Mouse (Mus musculus): ENCODE measurements around the gene Hdac4. TPM values are rescaled to one million over a fixed set of nuclear protein-coding genes. Genes with fewer than 3 reads are reported as not detected.

Gene Hdac4
- polyA plus RNA-seq, 1 experiment, result 21.2 TPM

- Histone ChIP-seq H3K4me2 (ENCODE audit: low read depth) (no peak overlapping the region), H3K36me3 (ENCODE audit: control insufficient read depth, insufficient read depth) (peaks cover 44% of the 10 kb centered on the region), H3K79me2 (ENCODE audit: control insufficient read depth, insufficient read depth) (no peaks in the 10 kb centered on the region), H3K27me3 (ENCODE audit: control insufficient read depth, insufficient read depth, insufficient read length) (no peaks in the 10 kb centered on the region), H3ac (ENCODE audit: control insufficient read depth, insufficient read length) (no peak overlapping the region), H3K4me3 (no peak overlapping the region)
- no peak for TF ChIP-seq TCF12 (IDR thresholded peaks at IDR 0.05; ENCODE audit: insufficient read depth, poor library complexity, severe bottlenecking)
- TF ChIP-seq USF1 (IDR thresholded peaks at IDR 0.05; ENCODE audit: low read depth), result no peak
- no peak for TF ChIP-seq SRF (IDR thresholded peaks at IDR 0.05; ENCODE audit: control insufficient read depth, insufficient read length, low read depth)
- TF ChIP-seq REST (IDR thresholded peaks at IDR 0.05; ENCODE audit: insufficient read depth, insufficient read length), result no peak
- TF ChIP-seq E2F4 (IDR thresholded peaks at IDR 0.05; ENCODE audit: insufficient read depth), result no peak
- no peak for TF ChIP-seq POLR2A (IDR thresholded peaks at IDR 0.05; ENCODE audit: insufficient read length, low read depth)
- no peak for TF ChIP-seq CEBPB (IDR thresholded peaks at IDR 0.05; ENCODE audit: insufficient read depth, poor library complexity, severe bottlenecking)
- TF ChIP-seq MYOG (IDR thresholded peaks at IDR 0.05; ENCODE audit: control insufficient read depth in 1 of 3, insufficient read depth in 1 of 3, insufficient read length in 2 of 3, low read depth in 2 of 3), result no peak
- no peak for TF ChIP-seq MYOD1 (IDR thresholded peaks at IDR 0.05; ENCODE audit: control insufficient read depth in 1 of 3, insufficient read length in 2 of 3, low read depth in 2 of 3)
- no peak for TF ChIP-seq TCF3 (IDR thresholded peaks at IDR 0.05; ENCODE audit: insufficient read length, low read depth)
- TF ChIP-seq MAX (IDR thresholded peaks at IDR 0.05; ENCODE audit: low read depth), result no peak
- TF ChIP-seq POLR2AphosphoS2 (IDR thresholded peaks at IDR 0.05; ENCODE audit: insufficient read length, low read depth), result no peak
These were observed 252.9 kb downstream of the Hdac4 start for GRCm38 (mm10) chr1:91942583-91942982.

DNA sequence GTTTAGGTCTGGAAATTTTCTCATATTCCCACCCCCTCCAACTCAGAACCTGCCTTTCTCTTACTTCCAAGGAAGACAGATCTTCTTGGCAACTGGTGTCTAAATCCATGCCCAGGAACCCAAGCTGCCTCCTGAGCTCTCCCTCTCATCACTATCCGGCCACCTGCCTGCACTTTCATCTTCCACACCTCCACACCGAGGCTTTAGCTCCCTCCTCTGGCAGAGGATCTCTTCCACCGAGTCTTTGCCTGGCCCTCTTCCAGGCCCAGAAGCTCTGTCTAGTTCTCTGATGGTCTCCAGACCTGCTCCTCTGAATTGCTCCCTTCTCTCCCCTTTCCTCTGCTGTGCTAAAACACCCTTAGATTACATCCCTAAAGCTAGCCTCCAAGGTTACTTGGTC is 253.5 kb downstream of the Hdac4 start:
- Histone ChIP-seq H3K4me3 (no peak overlapping the region), H3K36me3 (ENCODE audit: control insufficient read depth, insufficient read depth) (peaks cover 42% of the 10 kb centered on the region), H3K79me2 (ENCODE audit: control insufficient read depth, insufficient read depth) (no peaks in the 10 kb centered on the region), H3ac (ENCODE audit: control insufficient read depth, insufficient read length) (no peak overlapping the region), H3K4me2 (ENCODE audit: low read depth) (no peak overlapping the region), H3K27me3 (ENCODE audit: control insufficient read depth, insufficient read depth, insufficient read length) (no peaks in the 10 kb centered on the region)
- no peak for TF ChIP-seq MYOD1 (IDR thresholded peaks at IDR 0.05; ENCODE audit: control insufficient read depth in 1 of 3, insufficient read length in 2 of 3, low read depth in 2 of 3)

- H3ac ChIP-seq (ENCODE audit: control insufficient read depth, insufficient read length), result no peak overlapping the region
- H3K36me3 ChIP-seq (ENCODE audit: control insufficient read depth, insufficient read depth), result peaks cover 34% of the 10 kb centered on the region
- H3K4me2 ChIP-seq (ENCODE audit: low read depth), result no peak overlapping the region
- no peaks in the 10 kb centered on the region for H3K79me2 ChIP-seq (ENCODE audit: control insufficient read depth, insufficient read depth)
- no peak overlapping the region for H3K4me3 ChIP-seq
- no peaks in the 10 kb centered on the region for H3K27me3 ChIP-seq (ENCODE audit: control insufficient read depth, insufficient read depth, insufficient read length)
- TF ChIP-seq TCF12 (IDR thresholded peaks at IDR 0.05; ENCODE audit: insufficient read depth, poor library complexity, severe bottlenecking), result no peak
- TF ChIP-seq USF1 (IDR thresholded peaks at IDR 0.05; ENCODE audit: low read depth), result no peak
- TF ChIP-seq MAX (IDR thresholded peaks at IDR 0.05; ENCODE audit: low read depth), result no peak
- no peak for TF ChIP-seq MYOD1 (IDR thresholded peaks at IDR 0.05; ENCODE audit: control insufficient read depth in 1 of 3, insufficient read length in 2 of 3, low read depth in 2 of 3)
- no peak for TF ChIP-seq E2F4 (IDR thresholded peaks at IDR 0.05; ENCODE audit: insufficient read depth)
- no peak for TF ChIP-seq CEBPB (IDR thresholded peaks at IDR 0.05; ENCODE audit: insufficient read depth, poor library complexity, severe bottlenecking)
- TF ChIP-seq SRF (IDR thresholded peaks at IDR 0.05; ENCODE audit: control insufficient read depth, insufficient read length, low read depth), result no peak
- TF ChIP-seq TCF3 (IDR thresholded peaks at IDR 0.05; ENCODE audit: insufficient read length, low read depth), result no peak
- TF ChIP-seq POLR2AphosphoS2 (IDR thresholded peaks at IDR 0.05; ENCODE audit: insufficient read length, low read depth), result no peak
- no peak for TF ChIP-seq MYOG (IDR thresholded peaks at IDR 0.05; ENCODE audit: control insufficient read depth in 1 of 3, insufficient read depth in 1 of 3, insufficient read length in 2 of 3, low read depth in 2 of 3)
- TF ChIP-seq REST (IDR thresholded peaks at IDR 0.05; ENCODE audit: insufficient read depth, insufficient read length), result no peak
- no peak for TF ChIP-seq POLR2A (IDR thresholded peaks at IDR 0.05; ENCODE audit: insufficient read length, low read depth)
These were observed 254.4 kb downstream of the Hdac4 start for GRCm38 (mm10) chr1:91941094-91941493.

- Histone ChIP-seq H3K36me3 (ENCODE audit: control insufficient read depth, insufficient read depth) (peaks cover 25% of the 10 kb centered on the region), H3K27me3 (ENCODE audit: control insufficient read depth, insufficient read depth, insufficient read length) (no peaks in the 10 kb centered on the region), H3ac (ENCODE audit: control insufficient read depth, insufficient read length) (no peak overlapping the region), H3K4me2 (ENCODE audit: low read depth) (no peak overlapping the region), H3K4me3 (no peak overlapping the region), H3K79me2 (ENCODE audit: control insufficient read depth, insufficient read depth) (no peaks in the 10 kb centered on the region)
- TF ChIP-seq TCF3 (IDR thresholded peaks at IDR 0.05; ENCODE audit: insufficient read length, low read depth), result no peak
- TF ChIP-seq MYOD1 (IDR thresholded peaks at IDR 0.05; ENCODE audit: control insufficient read depth in 1 of 3, insufficient read length in 2 of 3, low read depth in 2 of 3), result no peak
- TF ChIP-seq POLR2AphosphoS2 (IDR thresholded peaks at IDR 0.05; ENCODE audit: insufficient read length, low read depth), result no peak
- TF ChIP-seq POLR2A (IDR thresholded peaks at IDR 0.05; ENCODE audit: insufficient read length, low read depth), result no peak
- TF ChIP-seq MYOG (IDR thresholded peaks at IDR 0.05; ENCODE audit: control insufficient read depth in 1 of 3, insufficient read depth in 1 of 3, insufficient read length in 2 of 3, low read depth in 2 of 3), result no peak
- TF ChIP-seq E2F4 (IDR thresholded peaks at IDR 0.05; ENCODE audit: insufficient read depth), result no peak
- no peak for TF ChIP-seq CEBPB (IDR thresholded peaks at IDR 0.05; ENCODE audit: insufficient read depth, poor library complexity, severe bottlenecking)
- no peak for TF ChIP-seq SRF (IDR thresholded peaks at IDR 0.05; ENCODE audit: control insufficient read depth, insufficient read length, low read depth)
- no peak for TF ChIP-seq REST (IDR thresholded peaks at IDR 0.05; ENCODE audit: insufficient read depth, insufficient read length)
- no peak for TF ChIP-seq TCF12 (IDR thresholded peaks at IDR 0.05; ENCODE audit: insufficient read depth, poor library complexity, severe bottlenecking)
- no peak for TF ChIP-seq USF1 (IDR thresholded peaks at IDR 0.05; ENCODE audit: low read depth)
- TF ChIP-seq MAX (IDR thresholded peaks at IDR 0.05; ENCODE audit: low read depth), result no peak
These were observed 260.3 kb downstream of the Hdac4 start for GRCm38 (mm10) chr1:91935171-91935570.

GRCm38 (mm10) chr1:91933681-91934080 is 261.8 kb downstream of the Hdac4 start:
- no peaks in the 10 kb centered on the region for H3K27me3 ChIP-seq (ENCODE audit: control insufficient read depth, insufficient read depth, insufficient read length)
- H3K4me2 ChIP-seq (ENCODE audit: low read depth), result no peak overlapping the region
- peaks cover 25% of the 10 kb centered on the region for H3K36me3 ChIP-seq (ENCODE audit: control insufficient read depth, insufficient read depth)
- no peak overlapping the region for H3K4me3 ChIP-seq
- H3K79me2 ChIP-seq (ENCODE audit: control insufficient read depth, insufficient read depth), result no peaks in the 10 kb centered on the region
- TF ChIP-seq USF1 (IDR thresholded peaks at IDR 0.05; ENCODE audit: low read depth), result no peak
- TF ChIP-seq E2F4 (IDR thresholded peaks at IDR 0.05; ENCODE audit: insufficient read depth), result no peak
- no peak for TF ChIP-seq POLR2A (IDR thresholded peaks at IDR 0.05; ENCODE audit: insufficient read length, low read depth)
- no peak for TF ChIP-seq POLR2AphosphoS2 (IDR thresholded peaks at IDR 0.05; ENCODE audit: insufficient read length, low read depth)
- no peak for TF ChIP-seq REST (IDR thresholded peaks at IDR 0.05; ENCODE audit: insufficient read depth, insufficient read length)
- no peak for TF ChIP-seq MYOD1 (IDR thresholded peaks at IDR 0.05; ENCODE audit: control insufficient read depth in 1 of 3, insufficient read length in 2 of 3, low read depth in 2 of 3)
- no peak for TF ChIP-seq TCF12 (IDR thresholded peaks at IDR 0.05; ENCODE audit: insufficient read depth, poor library complexity, severe bottlenecking)
- TF ChIP-seq SRF (IDR thresholded peaks at IDR 0.05; ENCODE audit: control insufficient read depth, insufficient read length, low read depth), result no peak
- TF ChIP-seq MYOG (IDR thresholded peaks at IDR 0.05; ENCODE audit: control insufficient read depth in 1 of 3, insufficient read depth in 1 of 3, insufficient read length in 2 of 3, low read depth in 2 of 3), result no peak
- TF ChIP-seq TCF3 (IDR thresholded peaks at IDR 0.05; ENCODE audit: insufficient read length, low read depth), result no peak
- no peak overlapping the region for H3ac ChIP-seq (ENCODE audit: control insufficient read depth, insufficient read length)

Measured in myocyte (in vitro differentiated cells).